Mouse (Mus musculus) limb, embryonic 11.5 days (tissue): ENCODE data around the gene Usp32. TPM values are rescaled to one million over a fixed set of nuclear protein-coding genes. Genes with fewer than 3 reads are reported as not detected.

Experiments
- ATAC-seq: fragments of 200-750 bp; cut with Nextera tagmentation; 2 replicates; pipeline ENCODE4 v1.8.0; 2017; ENCODE audit warnings: low read depth; ENCODE audit not compliant: insufficient number of reproducible peaks, low FRiP score, low TSS enrichment
- DNase-seq: peaks from one replicate; pipeline ENCODE4 v3.0.0-alpha.2; 2015; ENCODE audit warnings: low spot score
- H3K27ac ChIP-seq: fragments of 300-500 bp; sonication (generic); replicated peaks from 2 replicates; pipeline ENCODE4 v1.5.1; 2014; ENCODE audit warnings: low read depth, mild to moderate bottlenecking, low read length
- H3K27me3 ChIP-seq: fragments of 300-500 bp; sonication (generic); 2 replicates; pipeline ENCODE4 v1.6.1; 2014; ENCODE audit warnings: mild to moderate bottlenecking, low read length, mixed read lengths; ENCODE audit not compliant: control insufficient read depth, insufficient read depth
- H3K36me3 ChIP-seq: fragments of 300-500 bp; sonication (generic); 2 replicates; pipeline ENCODE4 v1.6.1; 2014; ENCODE audit warnings: mild to moderate bottlenecking, low read length, moderate library complexity, mixed read lengths; ENCODE audit not compliant: control insufficient read depth, insufficient read depth
- H3K4me1 ChIP-seq: fragments of 300-500 bp; sonication (generic); 2 replicates; pipeline ENCODE4 v1.6.1; 2014; ENCODE audit warnings: low read length, mixed read lengths; ENCODE audit not compliant: control insufficient read depth, insufficient read depth
- H3K4me2 ChIP-seq: fragments of 300-500 bp; sonication (generic); 2 replicates; pipeline ENCODE4 v1.6.1; 2014; ENCODE audit warnings: low read depth, mild to moderate bottlenecking, moderate library complexity; ENCODE audit not compliant: severe bottlenecking
- H3K4me3 ChIP-seq: fragments of 300-500 bp; sonication (generic); 2 replicates; pipeline ENCODE4 v1.5.1; 2014; ENCODE audit warnings: low read depth, low read length
- H3K9ac ChIP-seq: fragments of 300-500 bp; sonication (generic); 2 replicates; pipeline ENCODE4 v1.6.1; 2014; ENCODE audit warnings: mild to moderate bottlenecking, low read length
- H3K9me3 ChIP-seq: fragments of 300-500 bp; sonication (generic); 2 replicates; pipeline ENCODE4 v1.6.1; 2016; ENCODE audit warnings: low read length; ENCODE audit not compliant: control insufficient read depth
- WGBS: fragments of 180-500 bp; shearing (Covaris S2); extraction: QIAGEN DNeasy Blood & Tissue Kit; methylation state at CpG from one replicate; pipeline ENCODE4 v1.1.7; 2014; 5-methylcytosine and 5-hydroxymethylcytosine counted together
- polyA plus RNA-seq: library from polyadenylated mRNA; unstranded; fragments of >200 nt; fragmentation: Nextera tagmentation; extraction: Ambion mirVana; gene quantifications from 2 replicates; pipeline ENCODE4 v1.2.1, GENCODE M21; 2014

Usp32 gene
- polyA plus RNA-seq, 1 experiment from 2014 or later = 4.1 TPM

- no peak for ATAC-seq
- no peak for DNase-seq
- H3K4me1 ChIP-seq = 0 out of 2 replicates have a peak, but pooled peaks cover 5% of the 10 kb centered on the region
- no peak overlapping the region for H3K4me2 ChIP-seq
- peaks cover 32% of the 10 kb centered on the region for H3K27me3 ChIP-seq
- no peaks in the 10 kb centered on the region for H3K9me3 ChIP-seq
- 38% methylated on average over 5 of the region's 5 CpGs for WGBS
- no peak overlapping the region for H3K4me3 ChIP-seq
- no peaks in the 10 kb centered on the region for H3K36me3 ChIP-seq
- no peak overlapping the region for H3K27ac ChIP-seq
- no peak overlapping the region for H3K9ac ChIP-seq
Observed at GRCm38 (mm10) chr11:84959181-84959580, 180.8 kb downstream of the Usp32 start.

GRCm38 (mm10) chr11:84958271-84958630 lies 181.7 kb downstream of the Usp32 start:
- 0 out of 2 replicates have a peak, but pooled peaks cover 5% of the 10 kb centered on the region for H3K4me1 ChIP-seq
- H3K36me3 ChIP-seq = no peaks in the 10 kb centered on the region
- 6% methylated on average over 11 of the region's 11 CpGs for WGBS
- no peak overlapping the region for H3K9ac ChIP-seq
- no peak overlapping the region for H3K4me3 ChIP-seq
- no peak for ATAC-seq
- H3K9me3 ChIP-seq = no peaks in the 10 kb centered on the region
- H3K27me3 ChIP-seq = peaks cover 32% of the 10 kb centered on the region
- H3K4me2 ChIP-seq = peak overlapping the region; percentile 39
- peak; percentile 44 for DNase-seq
- no peak overlapping the region for H3K27ac ChIP-seq

- Histone ChIP-seq H3K36me3 (no peaks in the 10 kb centered on the region), H3K9ac (no peak within 1 kb of the TSS), H3K4me3 (peak within 1 kb of the TSS; percentile 14), H3K9me3 (no peaks in the 10 kb centered on the region), H3K27ac (no peak within 1 kb of the TSS), H3K27me3 (peaks cover 32% of the 10 kb centered on the region), H3K4me2 (peak within 1 kb of the TSS; percentile 39), H3K4me1 (0 out of 2 replicates have a peak, but pooled peaks cover 5% of the 10 kb centered on the region)
- ATAC-seq (no peak), DNase-seq (peak; percentile 44)
- 1% methylated on average over 49 of the region's 49 CpGs for WGBS
Observed at GRCm38 (mm10) chr11:84957591-84958270, 182.2 kb downstream of the Usp32 start, which contains the start of gene Car4. TSS of gene Car4 (plus strand) at chr11:84957786.

GRCm38 (mm10) chr11:84957171-84957570 lies 182.8 kb downstream of the Usp32 start:
- DNase-seq (no peak), ATAC-seq (no peak)
- 6% methylated on average over 15 of the region's 15 CpGs for WGBS
- Histone ChIP-seq H3K9ac (no peak overlapping the region), H3K4me2 (no peak overlapping the region), H3K4me1 (0 out of 2 replicates have a peak, but pooled peaks cover 5% of the 10 kb centered on the region), H3K27me3 (peaks cover 32% of the 10 kb centered on the region), H3K36me3 (no peaks in the 10 kb centered on the region), H3K27ac (no peak overlapping the region), H3K9me3 (no peaks in the 10 kb centered on the region), H3K4me3 (peak overlapping the region; percentile 14; the same call in 1 of the 2 replicates)

GRCm38 (mm10) chr11:84956400-84956799 lies 183.6 kb downstream of the Usp32 start:
- 31% methylated on average over 5 of the region's 5 CpGs for WGBS
- peaks cover 32% of the 10 kb centered on the region for H3K27me3 ChIP-seq
- DNase-seq = no peak
- no peak overlapping the region for H3K4me3 ChIP-seq
- no peak overlapping the region for H3K9ac ChIP-seq
- no peaks in the 10 kb centered on the region for H3K36me3 ChIP-seq
- ATAC-seq = no peak
- H3K4me2 ChIP-seq = no peak overlapping the region
- no peaks in the 10 kb centered on the region for H3K9me3 ChIP-seq
- 0 out of 2 replicates have a peak, but pooled peaks cover 5% of the 10 kb centered on the region for H3K4me1 ChIP-seq
- no peak overlapping the region for H3K27ac ChIP-seq

- 0 out of 2 replicates have a peak, but pooled peaks cover 2% of the 10 kb centered on the region for H3K4me1 ChIP-seq
- H3K27ac ChIP-seq = no peak overlapping the region
- no peak overlapping the region for H3K4me2 ChIP-seq
- WGBS = 24% methylated on average over 2 of the region's 2 CpGs
- ATAC-seq = no peak
- no peak overlapping the region for H3K4me3 ChIP-seq
- H3K27me3 ChIP-seq = peaks cover 15% of the 10 kb centered on the region
- H3K9me3 ChIP-seq = no peaks in the 10 kb centered on the region
- H3K9ac ChIP-seq = no peak overlapping the region
- H3K36me3 ChIP-seq = no peaks in the 10 kb centered on the region
- no peak for DNase-seq
Observed at GRCm38 (mm10) chr11:84952611-84953010, 187.3 kb downstream of the Usp32 start.

GRCm38 (mm10) chr11:84948526-84948925 lies 191.4 kb downstream of the Usp32 start:
- WGBS = 61% methylated on average over 3 of the region's 3 CpGs
- Histone ChIP-seq H3K9me3 (no peaks in the 10 kb centered on the region), H3K4me1 (no peaks in the 10 kb centered on the region), H3K9ac (no peak overlapping the region), H3K4me2 (no peak overlapping the region), H3K4me3 (no peak overlapping the region), H3K36me3 (no peaks in the 10 kb centered on the region), H3K27ac (no peak overlapping the region), H3K27me3 (peaks cover 3% of the 10 kb centered on the region; the same call in 1 of the 2 replicates)
- DNase-seq (no peak), ATAC-seq (no peak)

- H3K4me2 ChIP-seq = no peak overlapping the region
- H3K27me3 ChIP-seq = peaks cover 3% of the 10 kb centered on the region; the same call in 1 of the 2 replicates
- H3K9me3 ChIP-seq = no peaks in the 10 kb centered on the region
- no peaks in the 10 kb centered on the region for H3K4me1 ChIP-seq
- DNase-seq (no peak), ATAC-seq (no peak)
- no peaks in the 10 kb centered on the region for H3K36me3 ChIP-seq
- no peak overlapping the region for H3K9ac ChIP-seq
- H3K27ac ChIP-seq = no peak overlapping the region
- H3K4me3 ChIP-seq = no peak overlapping the region
- WGBS = 55% methylated on average over 3 of the region's 3 CpGs
Observed at GRCm38 (mm10) chr11:84948114-84948513, 191.8 kb downstream of the Usp32 start.
